Mouse (Mus musculus) cortical plate, adult 2 months (tissue): ENCODE data around the gene Plekha7.

Source experiments
- CTCF ChIP-seq: fragments of 200-500 bp; IDR thresholded peaks from 2 replicates; pipeline ENCODE4 v1.5.1; 2011; ENCODE audit warnings: mild to moderate bottlenecking, control low read depth, low read length; ENCODE audit not compliant: insufficient read depth; ENCODE audit errors: extremely low read depth
- POLR2A ChIP-seq: fragments of 200-500 bp; IDR thresholded peaks from 2 replicates; pipeline ENCODE4 v1.6.1; 2011; ENCODE audit warnings: mild to moderate bottlenecking, low read length, control low read depth; ENCODE audit not compliant: insufficient read depth; ENCODE audit errors: extremely low read depth

DNA sequence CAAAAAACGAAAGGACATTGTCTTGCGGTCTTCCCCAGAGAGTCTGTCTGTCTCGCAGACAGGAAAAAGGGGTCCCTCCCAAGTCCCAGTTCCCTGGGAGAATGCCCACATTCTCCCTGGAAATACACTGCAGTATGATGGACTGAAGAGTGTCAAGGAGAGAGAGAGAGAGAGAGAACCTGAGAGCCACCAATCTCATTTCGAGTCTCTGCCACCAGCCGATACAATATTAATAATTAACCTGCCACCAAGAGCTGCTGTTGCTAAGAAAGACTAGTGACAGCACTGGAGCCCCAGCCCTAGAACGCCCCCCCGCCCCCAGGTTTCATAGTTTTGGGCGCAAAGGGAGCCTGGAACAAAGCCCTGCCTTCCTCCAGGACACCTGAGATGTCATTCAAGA, 71.6 kb downstream of the Plekha7 start:
- no peak for TF ChIP-seq CTCF
- no peak for TF ChIP-seq POLR2A
